Mouse (Mus musculus) ovary, postnatal 14 days (tissue): ENCODE measurements around the gene Susd1.

Source experiments
- DNase-seq: peaks from one replicate; pipeline ENCODE4 v3.0.0; 2022; ENCODE audit warnings: low spot score

Susd1 gene

GRCm38 (mm10) chr4:59282699-59283487, 155.5 kb downstream of the Susd1 start:
- no peak for DNase-seq

DNA sequence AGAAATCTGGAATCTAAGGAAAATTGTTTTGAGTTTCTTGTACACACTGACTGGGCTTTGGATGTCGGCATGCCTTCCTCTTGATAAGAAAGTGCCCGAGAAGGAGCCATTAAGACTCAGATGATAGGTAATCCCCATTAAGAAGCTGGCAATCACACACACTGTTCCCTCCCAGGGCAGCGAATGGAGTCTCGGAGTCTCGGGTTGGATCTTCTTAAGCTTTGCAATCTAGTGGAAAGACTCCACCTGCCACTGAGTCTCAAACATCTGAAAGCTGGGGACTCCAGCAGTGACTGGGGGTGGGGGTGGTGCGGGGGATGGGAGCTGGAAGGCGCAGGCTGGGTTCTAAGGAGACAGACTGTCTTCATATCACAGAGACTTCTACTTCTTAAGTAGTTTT, 156.3 kb downstream of the Susd1 start:
- no peak for DNase-seq

DNA sequence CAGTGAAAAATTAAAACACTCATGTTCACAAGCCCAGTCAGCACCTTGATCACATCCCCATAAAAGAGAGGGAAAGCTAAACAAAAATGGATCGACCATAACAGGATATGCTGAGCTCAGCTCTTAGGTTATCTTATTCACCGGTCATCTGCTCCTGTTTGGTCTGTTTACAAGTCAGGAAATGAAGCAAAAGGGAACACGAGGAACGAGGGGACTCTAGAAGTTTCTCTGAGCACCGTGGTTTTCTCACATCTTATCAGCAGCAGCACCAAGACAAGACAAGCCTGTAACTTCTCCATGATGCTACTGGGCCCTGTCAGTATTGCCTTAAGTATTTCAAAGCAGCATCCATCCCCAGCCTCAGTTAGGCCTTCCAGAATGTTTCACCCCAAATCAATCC, 157.6 kb downstream of the Susd1 start:
- DNase-seq, result no peak

- no peak for DNase-seq
Measured at GRCm38 (mm10) chr4:59279111-59279510, 159.3 kb downstream of the Susd1 start.

- DNase-seq, result no peak
Measured at GRCm38 (mm10) chr4:59278410-59278809, 160.0 kb downstream of the Susd1 start.

DNA sequence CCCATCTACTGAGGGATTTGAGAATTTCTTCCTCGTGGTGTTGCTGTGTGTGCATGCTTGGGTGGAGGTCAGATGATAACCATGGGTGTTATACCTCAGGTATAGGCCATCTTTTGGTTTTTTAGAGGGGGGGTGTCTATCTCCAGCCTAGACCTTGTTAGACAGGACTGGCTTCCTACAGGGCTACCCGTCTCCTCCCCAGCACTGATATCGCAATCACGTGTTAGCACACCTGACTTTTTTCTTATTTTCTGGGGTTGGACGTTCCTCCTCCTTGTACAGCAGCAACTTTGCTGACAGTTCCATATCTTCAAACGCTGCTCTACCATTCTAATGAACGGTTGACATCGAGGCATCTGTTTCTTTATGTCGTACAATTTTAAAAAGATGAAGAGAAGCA, 160.5 kb downstream of the Susd1 start:
- no peak for DNase-seq

GRCm38 (mm10) chr4:59275956-59276355, 162.5 kb downstream of the Susd1 start:
- DNase-seq, result no peak

DNA sequence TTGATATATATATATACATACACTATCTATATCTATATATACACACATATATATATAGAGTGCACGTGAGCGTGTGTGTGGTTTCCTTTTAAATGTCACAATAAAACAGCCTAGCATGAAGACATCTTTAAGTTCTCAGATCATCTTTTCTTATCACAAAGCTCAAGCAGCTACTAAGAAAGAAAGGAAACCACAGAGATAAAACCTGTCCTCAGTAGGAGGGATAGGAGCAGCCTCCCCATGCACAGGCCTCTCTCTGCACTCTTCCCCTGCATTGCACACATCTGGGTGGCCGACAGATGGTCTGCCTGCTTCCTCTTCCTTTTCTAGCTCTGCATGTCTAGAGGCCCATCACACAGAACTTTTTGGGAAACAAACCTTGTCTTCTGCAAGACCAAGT, 162.9 kb downstream of the Susd1 start:
- no peak for DNase-seq

DNA sequence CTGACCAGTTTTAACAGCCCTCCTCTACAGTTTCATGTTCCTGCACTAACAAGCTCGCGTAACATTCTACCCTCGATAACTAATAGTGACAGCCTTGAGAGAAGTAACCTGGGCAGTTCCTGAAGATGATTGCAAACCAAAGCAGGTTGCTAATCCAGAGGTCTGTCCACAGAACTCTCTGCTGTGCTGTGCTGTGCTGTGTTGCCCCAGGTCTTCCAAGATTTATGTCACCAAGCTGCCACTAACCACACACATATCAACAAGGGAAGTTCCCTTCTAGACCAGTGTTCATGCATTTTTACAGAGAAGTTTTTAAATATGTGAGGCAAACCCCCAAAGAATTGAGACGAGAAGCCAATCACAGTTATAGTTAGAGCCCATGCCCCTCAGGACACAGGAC, 164.3 kb downstream of the Susd1 start:
- DNase-seq, result no peak

DNA sequence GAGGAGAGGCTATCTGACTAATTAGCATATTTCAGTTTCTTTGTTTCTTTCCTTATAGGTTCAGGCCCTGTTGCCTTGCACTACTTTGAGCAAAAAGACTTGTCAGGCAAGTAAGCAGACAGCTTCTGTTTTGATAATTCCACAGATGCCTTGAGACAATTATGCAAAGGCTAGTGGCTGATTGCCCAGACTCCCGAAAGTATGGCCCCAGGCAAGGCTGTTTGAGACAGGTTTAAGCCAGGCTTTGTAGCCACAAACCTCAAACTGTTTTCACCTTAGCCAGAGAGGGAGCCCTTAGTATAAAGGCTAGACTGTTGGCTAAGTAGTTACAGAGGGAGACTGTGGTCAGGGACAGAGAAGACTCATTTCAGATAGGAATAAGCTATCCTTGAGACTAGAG, 165.1 kb downstream of the Susd1 start:
- no peak for DNase-seq

GRCm38 (mm10) chr4:59265631-59266030, 172.8 kb downstream of the Susd1 start:
- DNase-seq, result no peak

GRCm38 (mm10) chr4:59265182-59265581, 173.3 kb downstream of the Susd1 start:
- no peak for DNase-seq
